Mouse (Mus musculus): ENCODE measurements around the gene Necab2.
A peak's percentile ranks its signal among the peaks of the same experiment; 100 is the strongest.

Necab2 gene

DNA sequence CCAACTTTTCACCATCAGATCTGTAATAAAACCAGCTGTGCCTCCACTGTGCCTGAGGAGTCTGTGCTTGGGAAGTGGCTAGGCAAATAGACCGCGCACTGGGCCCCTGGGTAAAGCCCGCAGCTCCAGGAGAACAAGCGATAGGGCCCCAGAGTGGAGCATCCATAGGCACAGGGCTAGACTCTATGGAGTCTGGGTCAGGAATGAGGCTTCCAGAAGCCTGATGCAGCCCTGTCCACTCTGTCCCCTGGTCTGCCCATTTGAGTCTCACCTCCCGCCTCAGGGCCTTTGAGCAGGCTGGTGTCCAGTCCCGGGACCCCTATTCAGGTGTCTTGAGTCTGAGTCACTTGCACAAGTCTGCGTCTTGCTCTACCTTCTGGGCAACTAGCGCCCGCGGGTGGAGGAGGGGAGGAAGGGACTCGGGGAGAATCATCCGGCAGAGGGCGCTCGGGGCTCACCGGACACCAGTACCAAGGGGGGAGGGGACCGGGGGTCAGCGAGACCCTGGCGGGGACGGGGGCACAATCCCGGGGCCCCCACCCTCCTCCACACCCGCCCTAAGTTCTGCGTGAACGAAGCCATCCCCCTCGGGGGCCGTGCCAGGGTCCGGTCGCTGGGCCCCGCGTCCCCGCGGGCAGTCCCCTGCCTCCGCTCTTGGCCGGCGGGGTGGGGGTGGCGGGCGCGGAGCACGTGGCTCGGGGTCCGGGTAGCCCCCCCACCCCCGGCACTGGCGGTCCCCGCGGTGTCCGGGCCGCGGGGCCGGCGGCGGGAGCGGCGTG is at the start of gene Necab2:
Necab2 (plus strand) TSS at position 509 of the 779 bp plus-strand sequence.
- DNase-seq (ENCODE audit: low read depth, low spot score) = peak; percentile 83

DNA sequence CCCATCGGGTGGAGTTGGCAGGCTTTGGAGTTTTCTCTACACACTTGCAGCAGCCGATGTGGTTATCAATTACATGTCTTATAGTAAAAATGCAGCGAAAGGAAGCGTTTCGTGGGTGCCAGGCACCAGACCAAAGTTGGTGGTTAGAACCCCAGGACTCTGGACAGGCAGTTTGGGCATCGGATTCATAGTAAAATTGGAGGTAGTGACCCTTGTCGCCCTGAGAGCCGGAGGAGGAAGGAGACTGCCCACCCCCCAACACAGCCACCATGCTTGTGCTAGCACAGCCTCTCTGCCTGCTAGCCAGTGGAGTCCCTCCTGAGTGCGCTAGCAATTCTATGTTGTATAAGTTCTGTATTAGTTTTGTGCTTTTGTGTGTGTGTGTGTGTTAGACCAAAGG is 48.0 kb upstream of the Necab2 start:
- no peak for DNase-seq (ENCODE audit: low read depth, low spot score)

DNA sequence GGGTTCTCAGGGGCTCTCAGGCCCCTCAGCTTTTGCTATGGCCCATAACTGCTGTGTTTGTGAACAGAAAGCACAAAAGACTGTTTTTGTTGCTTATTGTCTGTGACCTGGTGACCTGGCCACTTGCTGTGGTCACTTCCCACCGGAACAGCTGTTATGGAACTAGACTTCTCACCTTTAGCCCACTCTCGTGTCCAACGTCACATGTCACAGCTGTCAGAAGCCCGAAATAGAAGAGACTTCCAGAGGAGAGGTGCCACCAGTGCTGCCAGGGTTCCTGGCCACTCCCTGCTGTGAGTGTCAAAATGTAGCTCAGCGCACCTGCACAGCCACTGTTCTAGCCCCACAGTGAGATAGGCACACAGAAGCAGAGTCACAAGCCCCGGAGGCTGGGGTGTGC is 47.3 kb upstream of the Necab2 start:
- DNase-seq (ENCODE audit: low read depth, low spot score) = no peak

DNA sequence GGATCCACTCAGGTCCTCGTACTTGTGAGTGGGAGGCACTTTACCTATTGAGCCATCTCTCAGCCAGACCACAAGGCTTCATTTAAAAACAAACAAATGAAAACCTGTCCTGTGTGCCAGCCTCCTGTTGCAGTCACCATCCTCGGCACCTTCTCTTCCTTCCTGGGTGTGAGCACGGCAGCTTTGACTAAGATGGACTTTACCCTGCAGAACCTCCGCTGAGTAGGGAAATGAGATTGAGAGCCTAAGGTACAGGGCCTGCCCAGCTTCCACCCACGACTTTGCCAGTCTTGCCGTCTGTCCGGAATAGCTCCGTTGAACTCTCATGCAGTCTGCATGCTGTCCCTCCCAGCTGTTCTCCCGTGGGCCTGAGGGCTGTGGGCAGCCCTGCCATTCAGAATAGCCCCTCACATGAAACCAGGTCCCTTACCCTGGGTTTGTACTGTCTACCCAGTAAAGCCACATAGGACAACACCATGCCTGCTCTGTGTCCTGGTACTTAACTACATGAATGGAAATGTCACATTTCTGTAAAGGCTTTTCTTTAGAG is 46.3 kb upstream of the Necab2 start:
- no peak for DNase-seq (ENCODE audit: low read depth, low spot score)

DNA sequence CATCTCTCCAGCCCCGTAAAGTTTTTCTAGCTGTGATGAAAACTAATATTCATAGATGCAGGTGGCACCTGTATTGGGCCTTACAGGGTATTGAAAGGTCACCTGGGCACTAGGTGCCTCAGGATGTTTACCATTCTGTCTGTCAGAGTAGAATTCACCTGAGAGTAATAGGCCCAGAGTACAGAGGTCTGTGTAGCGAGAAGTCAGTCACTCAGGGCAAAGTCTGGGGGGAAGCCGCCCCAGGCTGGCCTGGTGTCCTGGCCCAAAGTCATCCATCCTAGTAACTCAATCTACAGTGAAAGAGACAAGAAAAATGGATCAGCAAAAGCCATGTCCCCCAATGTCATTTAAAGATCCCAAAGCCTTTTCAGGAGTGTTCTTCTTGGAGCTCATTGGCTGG is 45.6 kb upstream of the Necab2 start:
- no peak for DNase-seq (ENCODE audit: low read depth, low spot score)

DNA sequence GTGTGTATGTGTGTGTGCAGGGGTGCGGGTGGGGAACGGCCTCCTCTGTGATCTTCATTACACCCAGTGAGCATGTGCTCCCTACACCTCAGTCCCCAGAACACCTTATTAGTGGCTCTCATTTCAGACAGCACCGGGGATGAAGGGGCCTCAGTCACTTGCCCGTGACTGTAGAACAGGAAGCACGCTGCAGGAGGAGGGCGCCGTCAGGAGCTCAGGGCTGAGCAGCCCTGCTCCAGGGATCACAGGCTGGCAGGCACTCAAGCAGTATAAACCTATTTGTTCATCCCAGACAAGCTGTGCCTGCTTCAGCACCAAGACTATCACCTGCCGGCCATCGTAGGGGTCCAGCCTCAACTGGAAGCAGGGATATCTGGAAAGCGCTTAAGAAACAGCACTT is 42.6 kb upstream of the Necab2 start:
- no peak for DNase-seq (ENCODE audit: low read depth, low spot score)

DNA sequence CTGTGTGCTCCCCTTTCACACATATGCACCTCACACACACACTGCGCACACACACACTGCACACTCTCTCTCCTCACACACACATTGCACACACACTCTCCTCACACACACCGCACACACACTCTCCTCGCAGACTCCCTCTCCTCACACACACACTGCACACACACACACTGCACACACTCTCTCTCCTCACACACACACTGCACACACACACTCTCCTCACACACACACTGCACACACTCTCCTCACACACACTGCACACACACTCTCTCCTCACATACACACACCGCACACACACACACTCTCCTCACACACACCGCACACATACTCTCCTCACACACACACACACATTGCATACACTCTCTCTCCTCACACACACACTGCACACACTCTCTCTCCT is 41.9 kb upstream of the Necab2 start:
- DNase-seq (ENCODE audit: low read depth, low spot score) = no peak

DNA sequence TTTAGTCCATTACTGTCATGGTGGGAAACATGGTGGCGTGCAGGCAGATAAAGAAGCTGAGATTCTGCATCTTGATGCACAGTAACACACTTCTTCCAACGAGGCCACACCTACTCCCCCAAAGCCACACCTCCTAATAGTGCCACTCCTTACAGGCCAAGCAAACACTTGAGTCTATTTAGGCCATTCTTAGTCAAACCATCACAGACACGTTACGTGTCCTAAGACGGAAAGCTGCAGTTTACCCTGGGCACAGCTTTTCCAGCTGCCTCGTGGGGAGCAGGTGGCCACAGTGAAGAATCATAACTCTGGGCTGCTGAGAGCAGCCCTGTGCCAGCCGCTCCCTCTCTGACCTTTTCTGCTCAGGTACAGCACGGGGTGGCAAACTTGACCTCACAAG is 38.2 kb upstream of the Necab2 start:
- DNase-seq (ENCODE audit: low read depth, low spot score) = no peak

DNA sequence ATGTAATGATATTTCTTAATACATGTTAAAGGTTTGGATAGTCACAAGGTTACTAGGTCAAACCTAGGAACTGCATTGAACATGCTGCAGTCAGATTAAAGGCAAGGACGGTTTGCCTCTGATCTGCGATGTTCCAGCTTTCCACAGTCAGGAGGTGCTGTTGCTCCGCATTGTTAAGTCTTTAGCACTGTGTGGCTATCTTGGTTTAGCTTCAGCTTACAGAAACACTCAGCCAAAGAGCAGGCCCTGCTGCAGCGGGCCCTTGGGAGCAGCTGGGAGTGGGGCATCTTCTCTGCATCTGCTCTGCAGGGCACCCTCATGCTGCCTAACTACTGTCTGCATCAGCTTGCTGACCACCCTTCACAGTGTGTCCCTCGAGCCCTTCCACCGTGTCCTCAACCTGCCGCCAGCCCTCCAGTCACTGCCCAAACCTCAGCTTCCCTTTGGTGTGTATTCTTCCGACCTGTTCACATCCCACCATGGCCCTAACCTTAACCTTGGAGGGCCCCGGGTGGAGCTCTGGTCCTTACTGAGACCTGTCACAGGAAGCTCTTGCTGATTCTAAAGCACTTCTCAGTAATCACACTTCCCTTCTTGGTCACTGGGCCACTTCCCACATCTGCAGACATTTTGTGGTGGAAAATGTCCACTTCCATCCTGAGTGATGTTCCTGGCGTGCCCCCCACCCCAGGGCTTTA is 34.3 kb upstream of the Necab2 start:
- no peak for DNase-seq (ENCODE audit: low read depth, low spot score)

DNA sequence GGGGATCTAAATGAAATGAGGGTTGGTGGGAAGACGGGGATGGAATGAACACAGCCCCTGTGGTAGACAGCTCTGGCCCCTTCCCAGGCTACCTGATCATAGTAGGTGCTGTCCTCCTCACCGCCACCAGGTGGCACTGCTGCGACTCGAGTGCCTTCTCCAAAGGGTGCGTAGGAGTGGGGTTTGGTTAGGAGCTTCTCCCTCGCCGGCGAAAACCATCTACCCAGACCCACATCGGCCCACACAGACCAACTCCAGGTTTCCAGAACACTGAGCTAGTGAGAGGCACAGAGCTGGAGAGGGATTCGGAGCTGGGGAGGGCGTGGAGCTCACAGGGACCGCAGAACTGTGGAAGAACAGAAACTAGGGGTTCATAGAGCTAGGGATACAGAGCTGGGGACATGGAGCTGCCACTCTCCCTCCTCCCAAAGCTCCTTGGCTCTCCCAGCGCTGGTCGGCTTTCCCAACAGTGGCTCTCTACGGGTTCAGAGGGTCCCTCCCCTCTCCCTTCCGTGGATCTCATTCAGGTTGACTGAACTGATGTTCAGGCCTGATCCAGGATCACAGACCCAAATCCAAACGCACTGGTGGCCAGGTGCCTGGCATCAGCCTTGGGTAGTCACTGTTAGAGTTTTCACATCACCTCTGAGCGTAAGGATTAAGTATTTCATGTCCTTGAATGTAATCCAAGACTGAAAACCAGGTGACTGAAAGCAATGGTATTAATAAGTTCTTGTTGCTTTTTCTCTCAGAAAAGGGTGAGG is 33.6 kb upstream of the Necab2 start:
- DNase-seq (ENCODE audit: low read depth, low spot score) = peak; percentile 91

- no peak for DNase-seq (ENCODE audit: low read depth, low spot score)
These were observed 32.9 kb upstream of the Necab2 start for GRCm38 (mm10) chr8:119413605-119414004.

- no peak for DNase-seq (ENCODE audit: low read depth, low spot score)
These were observed 26.2 kb upstream of the Necab2 start for GRCm38 (mm10) chr8:119420318-119420717.

DNA sequence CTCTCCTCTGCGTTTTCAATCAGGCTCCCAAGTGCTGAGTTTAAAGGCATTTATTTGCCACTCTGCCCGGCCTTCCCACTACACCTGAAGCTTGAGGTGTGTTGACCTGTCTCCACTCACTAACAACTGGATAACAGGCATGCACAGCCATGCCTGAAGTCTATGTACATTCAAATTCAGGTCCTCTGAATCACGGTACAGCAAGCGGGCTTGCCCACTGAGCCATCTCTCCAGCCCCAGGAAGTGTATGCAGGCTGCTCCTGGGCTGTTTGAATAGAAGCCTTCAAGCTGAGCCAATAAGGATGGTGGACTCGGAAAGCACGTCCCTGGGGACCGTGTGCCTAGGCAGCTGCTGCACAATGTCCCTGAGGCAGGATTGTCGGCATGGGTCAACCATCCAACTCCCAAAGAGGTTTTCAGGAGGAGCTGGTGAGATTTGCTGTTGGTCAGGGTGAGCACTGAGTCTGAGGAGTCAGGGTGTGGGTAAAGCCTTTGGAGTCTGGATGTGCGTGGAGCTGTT is 24.9 kb upstream of the Necab2 start:
- DNase-seq (ENCODE audit: low read depth, low spot score) = no peak

DNA sequence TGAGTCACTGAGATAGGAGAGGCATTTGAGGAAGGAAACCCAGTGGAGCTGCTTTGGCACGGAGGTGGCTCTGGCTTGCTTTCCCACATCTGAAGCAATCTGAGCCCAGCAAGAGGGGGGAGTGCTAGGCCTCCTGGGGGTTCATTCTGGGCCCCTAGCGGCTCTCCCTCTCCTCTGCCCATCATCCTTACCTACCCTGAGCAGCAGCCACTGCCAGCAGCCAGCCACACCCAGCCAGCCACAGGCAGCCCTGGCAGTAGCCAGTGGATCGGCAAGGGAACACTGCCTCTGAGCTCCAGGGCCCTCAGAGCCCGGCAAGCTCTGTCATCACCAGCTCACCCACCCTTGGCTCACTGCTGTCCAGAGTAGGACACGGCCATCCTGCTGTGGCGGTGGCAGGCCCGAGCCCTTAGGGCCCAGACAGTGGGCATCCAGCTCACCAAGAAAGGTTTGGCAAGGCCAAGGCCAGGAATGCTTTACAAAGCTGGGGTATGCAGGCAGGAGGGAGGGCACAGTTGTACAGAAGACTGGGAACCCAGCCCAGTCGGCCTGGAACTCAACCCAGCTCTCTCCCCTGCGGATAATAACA is 24.3 kb upstream of the Necab2 start:
- DNase-seq (ENCODE audit: low read depth, low spot score) = peak; percentile 68

- no peak for DNase-seq (ENCODE audit: low read depth, low spot score)
These were observed 22.8 kb upstream of the Necab2 start for GRCm38 (mm10) chr8:119423631-119424141.

GRCm38 (mm10) chr8:119424199-119424733 is 22.3 kb upstream of the Necab2 start:
- DNase-seq (ENCODE audit: low read depth, low spot score) = no peak

DNA sequence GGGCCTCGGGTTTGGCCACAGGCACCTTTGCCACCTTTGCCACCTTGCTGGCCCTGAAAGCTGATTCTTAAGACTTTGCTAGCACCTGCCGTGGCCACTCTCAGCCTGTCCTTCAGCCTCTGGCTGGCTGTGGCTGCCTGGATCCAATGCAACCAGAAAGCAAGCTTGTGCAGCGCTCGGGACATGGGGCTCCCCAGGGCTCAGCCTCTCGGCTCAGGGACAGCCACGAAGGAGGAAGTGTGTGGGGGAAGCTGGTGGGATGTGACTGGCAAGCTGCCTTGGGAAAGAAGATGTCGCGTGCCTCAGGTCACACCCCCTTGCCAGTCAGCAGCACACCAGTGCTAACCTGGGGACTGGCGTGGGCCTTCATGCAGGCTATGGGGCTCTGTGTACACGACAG is 21.8 kb upstream of the Necab2 start:
- no peak for DNase-seq (ENCODE audit: low read depth, low spot score)

GRCm38 (mm10) chr8:119425533-119425932 is 21.0 kb upstream of the Necab2 start:
- DNase-seq (ENCODE audit: low read depth, low spot score) = no peak

DNA sequence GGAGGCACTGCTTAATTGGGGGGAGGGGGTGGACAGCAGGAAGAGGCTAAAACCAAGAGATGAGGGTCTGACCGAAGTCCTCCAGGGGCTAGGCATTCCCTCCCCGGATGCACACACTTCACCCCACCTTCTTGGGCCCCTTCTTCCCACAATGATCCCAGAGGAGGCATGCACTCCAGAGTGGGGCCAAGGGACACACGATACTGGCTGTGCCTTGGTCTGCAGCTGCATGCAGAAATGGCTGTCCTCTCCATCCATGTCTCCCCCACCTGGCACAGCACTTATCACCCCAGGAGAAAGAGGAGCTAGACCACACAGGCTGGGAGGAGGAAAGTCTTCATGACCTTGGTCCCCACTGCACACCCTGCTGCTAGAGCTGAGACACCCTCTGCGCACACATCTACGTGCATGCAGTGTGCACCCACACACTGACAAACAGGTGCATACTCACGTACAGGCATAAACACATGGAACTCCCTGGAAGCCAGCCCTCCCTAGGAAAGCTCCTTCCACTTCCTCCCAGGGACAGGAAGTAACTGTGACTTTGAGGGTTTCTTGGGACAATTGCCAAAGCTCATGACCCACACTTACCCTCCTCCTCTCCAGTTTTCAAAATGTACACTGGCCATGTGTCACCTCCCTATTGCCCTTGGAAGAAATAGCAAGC is 20.3 kb upstream of the Necab2 start:
- no peak for DNase-seq (ENCODE audit: low read depth, low spot score)

GRCm38 (mm10) chr8:119427634-119428349 is 18.7 kb upstream of the Necab2 start:
- DNase-seq (ENCODE audit: low read depth, low spot score) = peak; percentile 81
